Mouse (Mus musculus): ENCODE measurements at regions not wholly inside any gene's neighbourhood (a gene's known extent, or its start where the extent isn't known, plus 50 kb on each side); places are given as distances from the start of the nearest gene placed in this dataset.

DNA sequence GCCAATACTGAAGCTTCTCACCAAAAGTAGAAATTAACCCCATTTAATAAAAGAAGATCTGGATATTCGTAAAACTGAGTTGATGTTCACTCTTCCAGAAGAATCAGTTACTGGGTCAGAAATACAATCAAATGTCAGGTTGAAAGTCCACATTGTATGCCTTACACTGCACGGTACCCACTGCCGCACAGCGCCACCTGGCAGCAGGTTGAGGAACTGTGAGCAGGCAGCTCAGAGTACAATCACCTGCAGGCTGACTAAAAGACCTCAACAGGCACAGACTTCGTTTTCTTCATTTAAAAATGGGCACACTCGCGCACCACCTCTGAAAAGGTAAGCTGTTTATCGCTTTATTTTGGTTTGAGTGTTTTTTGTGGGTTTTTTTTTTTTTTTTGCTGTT, 341.8 kb upstream of the Mms22l start:
- DNase-seq, result peak; percentile 72

DNA sequence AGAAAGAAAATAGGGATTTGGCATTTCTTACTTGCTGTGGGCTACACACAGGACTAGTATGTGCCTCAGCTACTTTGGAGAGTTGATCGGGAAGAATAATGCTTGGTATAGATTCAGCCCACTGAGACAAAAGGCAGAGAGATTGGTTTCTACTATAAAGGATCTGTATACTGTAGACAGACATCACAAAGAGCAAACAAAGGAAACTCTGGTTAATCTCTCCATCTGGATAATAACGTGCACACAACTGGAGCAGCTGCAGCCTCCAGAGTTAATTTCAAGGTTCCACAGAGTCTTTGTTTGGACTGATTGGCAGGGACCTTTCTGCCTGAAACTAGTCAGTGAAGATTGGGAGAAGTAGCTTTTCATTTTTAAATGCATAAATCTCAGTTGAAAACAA, 322.5 kb upstream of the Mms22l start:
- no peak for DNase-seq

GRCm38 (mm10) chr4:24213262-24214036, 282.8 kb upstream of the Mms22l start:
- DNase-seq, result no peak

- no peak for DNase-seq
Measured at GRCm38 (mm10) chr4:24214037-24214362, 282.3 kb upstream of the Mms22l start.

GRCm38 (mm10) chr4:24218383-24218934, 277.8 kb upstream of the Mms22l start:
- DNase-seq, result no peak

GRCm38 (mm10) chr4:24219074-24219497, 277.2 kb upstream of the Mms22l start:
- DNase-seq, result no peak

DNA sequence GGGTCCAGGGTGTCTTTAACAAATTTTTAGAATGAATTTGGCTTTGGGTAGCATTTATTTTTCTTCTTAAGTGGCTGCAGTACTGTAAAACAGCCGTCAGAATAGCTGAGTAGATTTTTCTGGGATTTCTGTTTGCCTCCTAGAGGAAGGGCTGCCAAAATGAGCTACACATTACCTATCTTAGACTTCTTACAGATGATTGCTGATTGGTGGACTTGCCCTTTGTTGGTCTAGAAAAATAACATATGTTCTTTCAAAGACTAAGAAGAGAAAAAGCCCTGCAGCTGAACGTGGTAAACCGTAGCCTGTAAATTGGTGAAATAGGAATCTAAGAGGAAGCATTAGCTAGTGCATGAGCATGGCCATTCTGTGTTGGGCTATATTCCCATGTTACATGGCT, 276.7 kb upstream of the Mms22l start:
- no peak for DNase-seq

GRCm38 (mm10) chr4:24245124-24245523, 251.1 kb upstream of the Mms22l start:
- DNase-seq, result no peak

- no peak for DNase-seq
Measured at GRCm38 (mm10) chr4:24248142-24249054, 247.9 kb upstream of the Mms22l start.

DNA sequence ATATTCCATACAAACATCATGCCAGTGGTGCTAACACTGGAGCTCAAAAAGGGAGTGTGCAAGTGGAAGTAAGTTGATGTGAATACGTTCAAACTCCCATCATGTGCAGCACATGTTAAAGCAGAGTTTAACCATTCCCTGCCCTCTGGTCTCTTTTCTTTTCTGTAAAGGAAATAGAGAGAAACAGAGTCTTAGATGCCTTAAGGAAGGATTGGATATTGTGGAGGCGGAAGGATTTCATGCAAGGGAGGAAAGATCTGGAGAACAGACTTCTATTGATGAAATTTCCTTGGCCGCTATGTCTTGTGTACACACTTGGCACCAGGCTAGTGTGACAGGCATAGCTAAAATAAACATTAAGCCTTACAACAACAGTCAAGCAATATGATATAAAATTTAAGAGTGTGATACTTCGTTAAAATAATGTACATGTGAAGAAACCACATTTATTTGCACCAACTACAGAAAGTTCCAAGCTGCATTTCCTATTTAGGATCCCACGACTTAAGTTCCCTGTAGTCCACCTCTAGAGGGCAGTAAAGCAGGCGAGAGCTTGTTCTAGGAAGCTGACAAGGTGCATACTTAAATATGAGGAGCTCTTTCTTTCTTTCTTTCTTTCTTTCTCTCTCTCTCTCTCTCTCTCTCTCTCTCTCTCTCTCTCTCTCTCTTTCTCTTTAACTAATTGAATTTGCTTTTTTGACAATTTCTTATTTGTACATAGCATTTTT, 246.8 kb upstream of the Mms22l start:
- DNase-seq, result peak; percentile 19

GRCm38 (mm10) chr4:24278154-24278553, 218.1 kb upstream of the Mms22l start:
- no peak for DNase-seq
